Mouse (Mus musculus): Measurements from ENCODE around the gene Ptdss2. TPM values are rescaled to one million over a fixed set of nuclear protein-coding genes. Genes with fewer than 3 reads are reported as not detected.

Gene Ptdss2
- total RNA-seq, 2 experiments from 2014 or later = 48.5 to 64.9 TPM

Other genes starting within 250 kb of the Ptdss2 start
- 100 to 1,000 TPM; 113 to 119 TPM for gene Psmd13, start 240.4 kb upstream of the Ptdss2 start, total RNA-seq (2021)
- 10 to 100 TPM; 64.6 to 71.8 TPM for gene Sirt3, start 240.1 kb upstream of the Ptdss2 start, total RNA-seq (2021)
- 1 to 10 TPM; 1.2 to 1.3 TPM for gene Cox8b, start 221.9 kb upstream of the Ptdss2 start, total RNA-seq (2021)
- gene Nlrp6, start 201.5 kb upstream of the Ptdss2 start, total RNA-seq (2021) = under 1 TPM; 0.30 to 0.35 TPM
- 1 to 10 TPM; 3.9 to 4.0 TPM for gene Pgghg, start 181.0 kb upstream of the Ptdss2 start, total RNA-seq (2021)
- not detected for gene Ifitm5, start 172.1 kb upstream of the Ptdss2 start, total RNA-seq (2021)
- gene Gm45717, start 166.4 kb upstream of the Ptdss2 start, total RNA-seq (2021) = not detected
- gene Ifitm2, start 166.4 kb upstream of the Ptdss2 start, total RNA-seq (2021) = 10 to 100 TPM in 1 of 2 experiments, 1 to 10 TPM in 1; 8.4 to 14.1 TPM
- 1 to 10 TPM; 1.6 to 3.8 TPM for gene Ifitm1, start 155.2 kb upstream of the Ptdss2 start, total RNA-seq (2021)
- 10 to 100 TPM; 11.1 to 11.4 TPM for gene Ifitm3, start 111.6 kb upstream of the Ptdss2 start, total RNA-seq (2021)
- under 1 TPM in 1 of 2 experiments, not detected in 1; 0.63 TPM for gene Ifitm6, start 104.5 kb upstream of the Ptdss2 start, total RNA-seq (2021)
- not detected for gene Gm17387, start 93.3 kb upstream of the Ptdss2 start, total RNA-seq (2021)
- 10 to 100 TPM; 92.2 to 92.3 TPM for gene B4galnt4, start 61.3 kb upstream of the Ptdss2 start, total RNA-seq (2021)
- not detected for gene Pkp3, start 44.2 kb upstream of the Ptdss2 start, total RNA-seq (2021)
- 1 to 10 TPM; 1.7 to 2.4 TPM for gene Sigirr, start 21.8 kb upstream of the Ptdss2 start, total RNA-seq (2021)
- not detected for gene Ano9, start 4.6 kb upstream of the Ptdss2 start, total RNA-seq (2021)
- gene Rnh1, start 50.5 kb downstream of the Ptdss2 start, total RNA-seq (2021) = 10 to 100 TPM; 36.1 to 40.2 TPM
- 100 to 1,000 TPM; 209 to 213 TPM for gene Hras, start 71.6 kb downstream of the Ptdss2 start, total RNA-seq (2021)
- 1 to 10 TPM; 4.5 to 5.9 TPM for gene Lrrc56, start 71.8 kb downstream of the Ptdss2 start, total RNA-seq (2021)
- gene Lmntd2, start 91.7 kb downstream of the Ptdss2 start, total RNA-seq (2021) = not detected
- gene Rassf7, start 93.5 kb downstream of the Ptdss2 start, total RNA-seq (2021) = under 1 TPM; 0.73 to 0.82 TPM
- gene Phrf1, start 106.4 kb downstream of the Ptdss2 start, total RNA-seq (2021) = 10 to 100 TPM; 79.9 to 86.9 TPM
- gene Irf7, start 144.1 kb downstream of the Ptdss2 start, total RNA-seq (2021) = 1 to 10 TPM in 1 of 2 experiments, under 1 TPM in 1; 0.51 to 1.2 TPM
- gene Cdhr5, start 154.4 kb downstream of the Ptdss2 start, total RNA-seq (2021) = not detected
- gene Sct, start 156.8 kb downstream of the Ptdss2 start, total RNA-seq (2021) = not detected
- under 1 TPM in 1 of 2 experiments, not detected in 1; 0.18 TPM for gene Drd4, start 169.6 kb downstream of the Ptdss2 start, total RNA-seq (2021)
- 10 to 100 TPM; 79.4 to 82.5 TPM for gene Deaf1, start 205.3 kb downstream of the Ptdss2 start, total RNA-seq (2021)
- 10 to 100 TPM; 32.4 to 34.3 TPM for gene Tmem80, start 205.4 kb downstream of the Ptdss2 start, total RNA-seq (2021)
- 1 to 10 TPM; 4.6 to 5.8 TPM for gene Eps8l2, start 216.5 kb downstream of the Ptdss2 start, total RNA-seq (2021)

All from layer of hippocampus, postnatal 36 days (tissue).